Mouse (Mus musculus) kidney, adult 2 months (tissue): ENCODE measurements around the gene Hexb.

Experiments
- CTCF ChIP-seq: fragments of 200-500 bp; conservative IDR thresholded peaks from 2 replicates; pipeline ENCODE4 v1.5.1; 2011; ENCODE audit warnings: low read depth, mild to moderate bottlenecking, control low read depth, low read length, moderate library complexity, mixed read lengths; ENCODE audit not compliant: insufficient read depth, insufficient read length
- POLR2A ChIP-seq: fragments of 200-500 bp; IDR thresholded peaks from one replicate; pipeline ENCODE4 v1.6.1; 2011; ENCODE audit warnings: low read depth, low read length, control low read depth

- TF ChIP-seq CTCF (peak; percentile 48), POLR2A (no peak)
Observed at GRCm38 (mm10) chr13:97240279-97240964, 42.3 kb upstream of the Hexb start.
